Mouse (Mus musculus): ENCODE results near the gene Ddr2.
A peak's percentile ranks its signal among the peaks of the same experiment; 100 is the strongest.

Gene Ddr2

DNA sequence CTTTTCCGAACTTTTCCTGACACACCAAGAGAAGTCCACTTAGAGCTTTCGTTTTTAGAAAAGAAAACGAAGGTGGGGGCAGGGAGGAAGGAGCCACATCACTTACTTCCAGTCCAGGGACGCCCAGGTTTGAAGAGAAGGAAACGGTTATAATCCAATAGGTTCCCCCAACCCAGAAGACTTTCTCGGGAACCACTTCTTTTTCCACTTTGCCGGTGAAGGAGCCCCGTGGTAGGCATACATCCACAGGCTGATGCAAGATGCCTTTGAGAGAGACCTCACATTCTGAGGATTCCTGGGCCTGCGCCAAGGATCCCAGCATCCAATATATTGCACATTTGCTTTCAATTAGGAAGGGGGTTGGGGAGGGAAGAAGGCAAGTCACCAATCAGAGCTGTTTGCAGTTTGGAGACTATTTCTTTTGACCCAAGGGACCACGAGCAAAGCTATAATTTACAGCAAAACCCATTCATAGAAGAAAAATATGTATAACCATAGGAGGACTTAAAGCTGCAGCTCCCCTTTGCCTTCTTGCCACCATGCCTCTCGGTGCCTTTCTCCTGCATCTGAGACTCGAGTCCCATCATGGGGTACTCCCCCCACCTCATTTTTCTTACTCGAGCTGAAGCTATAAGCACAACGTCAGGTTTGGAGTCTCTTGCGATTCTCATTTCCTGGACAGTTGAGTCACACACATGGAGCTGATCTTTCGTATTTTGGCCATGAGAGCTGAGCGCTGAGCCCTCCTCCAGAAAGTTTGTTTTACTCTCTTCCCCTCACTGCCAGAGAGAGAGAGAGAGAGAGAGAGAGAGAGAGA is at the start of gene Ddr2:
Gene Ddr2, minus strand, starts transcription at position 247 of the 817 bp plus-strand sequence.
- DNase-seq (ENCODE audit: low read depth in 1 of 2, low spot score in 2 of 2): no peak

GRCm38 (mm10) chr1:170159707-170160106 is 49.1 kb upstream of the Ddr2 start:
- no peak for DNase-seq (ENCODE audit: low read depth in 1 of 2, low spot score in 2 of 2)

DNA sequence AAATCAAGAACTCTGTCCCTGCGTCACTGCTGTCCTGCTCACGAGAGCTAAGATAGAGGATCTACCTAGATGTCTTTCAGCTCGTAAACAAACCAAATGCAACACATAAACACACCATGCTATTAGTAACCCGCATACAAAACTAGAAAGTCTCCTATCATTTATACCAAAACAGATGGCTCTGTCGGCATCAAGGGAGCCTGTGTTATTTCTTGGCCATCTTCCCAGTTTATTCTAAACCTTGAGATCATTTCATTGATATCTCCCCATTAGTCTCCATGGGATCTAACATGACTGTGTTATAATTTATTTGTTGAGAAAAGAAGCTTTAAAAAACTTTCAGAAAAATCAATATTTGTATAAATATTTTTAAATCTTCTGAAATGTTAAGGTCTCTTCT is 45.2 kb upstream of the Ddr2 start:
- DNase-seq (ENCODE audit: low read depth in 1 of 2, low spot score in 2 of 2): no peak

DNA sequence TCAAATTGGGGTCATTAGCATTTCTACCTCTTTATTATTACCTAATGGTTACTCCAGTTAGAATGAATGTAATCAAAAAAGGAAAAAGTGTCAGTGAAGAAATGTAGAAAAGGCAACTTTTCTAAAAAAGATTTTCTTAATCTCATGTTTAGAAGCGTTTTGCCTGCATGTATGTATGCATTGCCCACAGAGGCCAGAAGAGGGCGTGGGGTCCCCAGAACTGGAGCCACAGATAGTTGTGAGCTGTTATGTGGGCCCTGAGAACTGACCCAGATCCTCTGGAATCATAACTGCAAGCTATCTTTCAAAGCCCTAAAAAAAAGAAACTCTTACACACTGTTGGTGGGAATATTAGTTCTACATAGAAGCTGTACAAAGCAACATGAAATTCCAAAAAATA is 44.7 kb upstream of the Ddr2 start:
- no peak for DNase-seq (ENCODE audit: low read depth in 1 of 2, low spot score in 2 of 2)

GRCm38 (mm10) chr1:170153986-170154385 is 43.4 kb upstream of the Ddr2 start:
- no peak for DNase-seq (ENCODE audit: low read depth in 1 of 2, low spot score in 2 of 2)

- DNase-seq (ENCODE audit: low read depth in 1 of 2, low spot score in 2 of 2): no peak
These were observed 42.0 kb upstream of the Ddr2 start for GRCm38 (mm10) chr1:170152552-170152951.

DNA sequence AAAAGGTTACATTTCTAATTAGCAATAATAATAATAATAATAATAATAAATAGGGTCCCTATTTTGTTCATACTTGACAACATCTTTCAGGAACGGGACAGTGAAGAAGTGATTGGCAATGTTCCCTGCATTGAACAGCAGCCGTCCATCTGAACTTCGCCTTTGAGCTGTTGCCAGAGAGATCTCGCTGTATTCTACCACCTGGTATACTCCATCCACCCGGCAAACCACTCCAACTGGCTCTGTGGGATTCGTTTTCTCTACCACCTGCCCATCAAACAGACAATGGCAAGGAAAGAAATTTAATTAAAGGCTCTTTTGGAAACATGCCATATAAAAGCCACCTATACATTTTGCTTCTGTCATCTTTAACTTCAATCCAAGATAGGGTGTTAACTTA is 40.3 kb upstream of the Ddr2 start:
- DNase-seq (ENCODE audit: low read depth in 1 of 2, low spot score in 2 of 2): no peak

DNA sequence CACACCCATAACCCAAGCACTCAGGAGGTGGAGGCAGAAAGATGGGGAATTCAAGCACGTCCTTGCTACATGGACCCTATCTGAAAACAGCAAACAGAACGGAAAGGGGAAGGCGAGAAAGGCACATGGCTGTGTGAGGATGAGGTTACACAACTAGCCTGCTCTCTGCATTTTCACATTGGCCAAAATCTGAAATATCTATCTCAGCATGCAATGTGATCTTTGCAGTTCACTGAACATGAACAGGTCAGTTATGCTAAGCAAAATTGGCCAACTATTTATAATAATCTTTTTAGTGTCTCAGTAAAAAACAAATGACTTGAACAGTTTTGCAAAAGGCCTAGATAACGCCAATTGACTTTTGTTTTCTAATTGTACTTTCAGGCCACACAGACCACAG is 39.2 kb upstream of the Ddr2 start:
- DNase-seq (ENCODE audit: low read depth in 1 of 2, low spot score in 2 of 2): no peak

DNA sequence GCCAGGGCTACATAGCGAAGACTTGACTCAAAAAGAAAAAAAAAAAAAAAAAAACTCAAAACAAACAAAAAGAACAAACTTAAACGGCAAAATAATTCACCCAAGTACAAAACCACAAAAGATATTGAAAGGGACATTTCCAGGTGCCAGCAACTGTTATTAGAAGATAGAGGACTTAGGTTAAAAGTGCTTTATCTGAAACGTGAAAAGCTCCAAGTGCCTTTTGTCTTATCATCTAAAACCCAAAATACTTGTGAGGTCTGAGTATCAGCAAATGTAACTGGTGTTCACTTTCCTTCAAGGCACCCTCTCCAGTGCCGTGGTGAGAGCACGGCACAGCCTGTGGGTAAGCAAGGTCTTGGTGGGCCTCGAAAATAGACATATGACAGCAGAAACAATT is 38.0 kb upstream of the Ddr2 start:
- no peak for DNase-seq (ENCODE audit: low read depth in 1 of 2, low spot score in 2 of 2)

DNA sequence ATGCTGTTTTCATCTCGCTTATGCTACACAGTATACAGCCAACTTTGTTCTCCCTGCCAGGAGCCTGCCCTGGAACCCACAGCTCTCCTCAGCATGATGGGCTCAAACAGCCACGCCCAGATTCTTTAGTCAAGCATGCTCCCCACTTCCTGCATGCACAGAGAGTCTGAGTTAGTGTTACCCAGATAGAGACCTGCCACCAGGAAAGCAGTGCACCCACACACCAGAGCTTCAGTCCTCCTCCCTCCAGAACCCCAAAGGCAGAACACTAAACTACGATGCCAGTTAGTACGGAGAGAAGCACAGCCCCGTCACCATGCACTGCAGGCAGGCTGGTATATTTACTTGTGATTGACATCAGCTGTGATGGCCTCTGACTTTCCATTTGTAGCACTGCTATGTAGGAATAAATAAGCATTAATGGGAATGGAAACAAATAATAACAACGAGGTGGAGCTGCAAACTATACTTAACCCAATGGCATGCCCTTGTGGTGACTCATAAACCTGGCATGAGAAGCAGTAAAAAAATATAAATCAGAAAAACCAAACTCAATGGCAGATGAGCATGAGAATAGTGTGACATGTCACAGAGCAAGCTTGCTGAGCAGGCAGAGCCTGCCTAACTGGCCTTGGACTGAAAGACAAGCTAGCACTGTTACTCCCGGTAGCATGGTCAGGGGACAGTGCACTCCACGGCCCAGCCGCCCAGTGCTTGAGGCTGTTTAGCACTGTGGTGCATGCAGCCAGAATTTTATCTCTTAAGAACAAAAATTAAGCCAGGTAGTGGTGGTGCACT is 37.3 kb upstream of the Ddr2 start:
- no peak for DNase-seq (ENCODE audit: low read depth in 1 of 2, low spot score in 2 of 2)

- no peak for DNase-seq (ENCODE audit: low read depth in 1 of 2, low spot score in 2 of 2)
These were observed 35.0 kb upstream of the Ddr2 start for GRCm38 (mm10) chr1:170145606-170146005.

DNA sequence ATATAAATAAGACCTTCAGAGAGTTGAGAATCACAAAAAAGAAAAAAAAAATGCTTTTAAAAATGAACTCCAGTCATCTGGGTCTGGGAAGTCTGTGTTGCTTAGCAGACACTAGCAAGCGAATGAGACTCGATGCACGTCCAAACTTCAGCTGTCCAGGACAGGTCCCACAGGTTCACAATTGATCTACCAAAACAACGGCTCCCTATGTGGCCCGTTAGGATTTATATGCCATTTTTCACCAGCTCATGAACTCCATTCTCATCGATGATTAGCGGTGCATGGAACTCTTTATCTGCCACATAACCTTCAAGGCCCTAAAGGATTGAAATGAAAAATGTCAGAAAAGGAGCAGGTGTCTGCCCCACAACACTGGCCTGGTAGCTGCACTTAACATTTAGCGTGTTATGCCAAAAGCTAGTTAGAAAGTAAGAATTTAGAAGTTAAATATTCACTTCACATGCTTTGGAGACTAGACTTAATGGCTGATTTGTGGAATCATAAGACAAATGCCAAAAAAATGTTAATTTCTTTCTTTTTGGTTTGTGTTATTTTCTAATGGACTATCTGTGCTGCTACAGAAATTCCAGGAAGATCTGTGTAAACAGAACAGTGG is 31.8 kb upstream of the Ddr2 start:
- no peak for DNase-seq (ENCODE audit: low read depth in 1 of 2, low spot score in 2 of 2)

- no peak for DNase-seq (ENCODE audit: low read depth in 1 of 2, low spot score in 2 of 2)
These were observed 31.1 kb upstream of the Ddr2 start for GRCm38 (mm10) chr1:170141626-170142025.

DNA sequence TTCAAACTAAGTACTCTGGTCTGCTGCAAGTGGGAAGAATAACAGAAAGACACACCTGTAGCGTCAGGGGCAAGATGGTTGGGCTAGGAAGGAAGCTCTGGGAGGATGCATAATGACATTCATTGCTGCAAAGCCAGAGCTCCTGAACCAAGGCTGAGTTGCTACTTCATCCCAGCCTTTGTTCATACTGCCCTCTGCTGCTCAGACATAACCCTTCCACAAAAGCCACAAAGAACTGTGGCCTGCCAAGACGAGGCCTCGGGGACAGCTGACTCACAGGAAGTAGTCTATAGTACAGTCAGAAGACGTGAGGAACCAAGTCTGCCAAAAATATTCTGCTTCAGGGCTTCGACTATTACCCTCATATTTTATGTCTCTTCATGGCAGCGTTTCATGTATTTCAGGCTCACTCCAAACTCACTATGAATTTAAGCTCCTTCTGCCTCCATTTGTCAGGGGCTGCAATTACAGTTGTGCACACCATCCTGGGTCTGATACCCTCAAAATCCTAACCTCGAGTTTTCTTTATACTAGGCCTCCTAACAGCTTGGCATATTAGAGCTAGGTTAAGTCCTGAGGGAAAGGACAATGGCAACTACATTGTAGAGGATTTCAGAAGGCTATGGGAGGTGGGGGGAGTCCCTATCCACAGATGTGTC is 25.9 kb upstream of the Ddr2 start:
- DNase-seq (ENCODE audit: low read depth in 1 of 2, low spot score in 2 of 2): peak; percentile 17 to 30

- no peak for DNase-seq (ENCODE audit: low read depth in 1 of 2, low spot score in 2 of 2)
These were observed 23.7 kb upstream of the Ddr2 start for GRCm38 (mm10) chr1:170134264-170134663.

GRCm38 (mm10) chr1:170130962-170131361 is 20.4 kb upstream of the Ddr2 start:
- DNase-seq (ENCODE audit: low read depth in 1 of 2, low spot score in 2 of 2): no peak

GRCm38 (mm10) chr1:170124644-170125043 is 14.1 kb upstream of the Ddr2 start:
- no peak for DNase-seq (ENCODE audit: low read depth in 1 of 2, low spot score in 2 of 2)

- no peak for DNase-seq (ENCODE audit: low read depth in 1 of 2, low spot score in 2 of 2)
These were observed 3.1 kb upstream of the Ddr2 start for GRCm38 (mm10) chr1:170113616-170114015.

GRCm38 (mm10) chr1:170112261-170112660 is 1.7 kb upstream of the Ddr2 start:
- DNase-seq (ENCODE audit: low read depth in 1 of 2, low spot score in 2 of 2): no peak

GRCm38 (mm10) chr1:170111651-170112226 is 1.2 kb upstream of the Ddr2 start:
- no peak for DNase-seq (ENCODE audit: low read depth in 1 of 2, low spot score in 2 of 2)

Data from monocyte, adult 2 months (primary cell).